ENCODE assay signal across 21 mouse cellular contexts in the genomic region with DNA sequence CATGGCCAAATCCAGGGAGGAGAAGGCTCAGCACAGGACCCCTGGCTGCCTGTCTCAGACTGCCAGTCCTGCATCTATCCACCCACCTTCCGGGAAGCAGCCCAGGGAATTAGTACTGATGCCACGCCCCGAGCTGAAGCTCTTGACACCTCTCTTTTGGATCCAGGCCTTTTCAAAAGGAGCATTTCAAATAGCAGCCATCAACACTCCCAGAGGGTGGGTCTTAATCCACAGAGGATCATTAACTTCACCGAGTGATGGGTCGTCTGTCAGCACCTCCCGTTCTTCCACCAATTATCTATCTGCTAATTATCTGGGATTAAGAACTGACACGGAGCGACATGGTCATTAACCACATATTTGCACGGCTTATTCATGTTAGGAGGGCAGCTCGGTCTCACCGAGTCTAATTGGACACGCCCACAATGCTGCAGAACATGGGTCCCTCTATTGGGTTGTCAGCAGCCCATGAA. TPM values are rescaled to one million over a fixed set of nuclear protein-coding genes. Genes with fewer than 3 reads are reported as not detected.
DNase-seq lines count a peak whose midpoint lies in the region; ATAC-seq lines count a peak whose summit lies in the region.
"Had no signal": no experiment of that assay in that cellular context is flagged by ENCODE, and none has a peak within 500 bp of the region (broad histone marks: within the 10 kb centered on the region; RNA-seq: fewer than 3 reads in every experiment).

No protein-coding gene starts in this region.

- H3K9ac ChIP-seq in heart, embryonic 13.5 days: no peak overlapping the region
- H3K9ac ChIP-seq in forebrain, embryonic 14.5 days (ENCODE audit: low read length): no peak overlapping the region
- H3K9ac ChIP-seq: lung, embryonic 14.5 days had no signal

- peaks cover 23% of the 10 kb centered on the region for H3K4me1 ChIP-seq in heart, embryonic 13.5 days
- peaks cover 7% of the 10 kb centered on the region for H3K4me1 ChIP-seq in forebrain, embryonic 14.5 days (ENCODE audit: control insufficient read depth, insufficient read depth, low read length)

- H3K4me3 ChIP-seq in heart, embryonic 13.5 days: no peak overlapping the region
- no peak overlapping the region for H3K4me3 ChIP-seq in forebrain, embryonic 14.5 days (ENCODE audit: low read depth, low read length)
- H3K4me3 ChIP-seq: hindbrain, embryonic 10.5 days had no signal

- no peak overlapping the region for H3K27ac ChIP-seq in heart, embryonic 13.5 days (replicated peaks)
- no peak overlapping the region for H3K27ac ChIP-seq in forebrain, embryonic 14.5 days (ENCODE audit: low read depth, low read length)
- H3K27ac ChIP-seq: hindbrain, embryonic 10.5 days had no signal

- WGBS in heart, embryonic 13.5 days: 9% methylated on average over 12 of the region's 12 CpGs
- under 1% methylated on average over 12 of the region's 12 CpGs for WGBS in forebrain, embryonic 14.5 days

- DNase-seq in heart, postnatal 25 days (ENCODE audit: low spot score): no peak
- DNase-seq in retina, postnatal 1 day: peak; percentile 84
- no peak for DNase-seq in retina, embryonic 14.5 days (ENCODE audit: low spot score)
- DNase-seq in forebrain, embryonic 14.5 days (ENCODE audit: low spot score): peak; percentile 83
- no peak for DNase-seq in adrenal gland, adult 8-10 months
- no peak for DNase-seq in kidney, postnatal 25 days
- DNase-seq: adrenal gland, postnatal 25 days; cerebellum, adult 9-11 months; gastrocnemius, postnatal 10 days; kidney, adult 18-20 months; kidney, postnatal 36 days; lung, embryonic 14.5 days; thymus, postnatal 4 days had no signal

- H3K4me2 ChIP-seq in heart, embryonic 13.5 days: 0 out of 2 replicates have a peak overlapping the region, but pooled peaks have one; percentile 11
- peak overlapping the region; percentile 2; the same call in 1 of the 2 replicates for H3K4me2 ChIP-seq in forebrain, embryonic 14.5 days (ENCODE audit: low read length)
- H3K4me2 ChIP-seq: lung, embryonic 14.5 days had no signal

- intact Hi-C loops in heart, postnatal 25 days (cut with DNase I): no loop called here

- peaks cover 8% of the 10 kb centered on the region; the same call in 1 of the 2 replicates for H3K9me3 ChIP-seq in heart, embryonic 13.5 days
- H3K9me3 ChIP-seq in forebrain, embryonic 14.5 days (replicated peaks; ENCODE audit: control insufficient read depth, low read length): no peaks in the 10 kb centered on the region; the same call in 1 of the 2 replicates
- H3K9me3 ChIP-seq: hindbrain, embryonic 10.5 days had no signal

- no peak for ATAC-seq in heart, embryonic 13.5 days (ENCODE audit: extremely low read depth, insufficient number of reproducible peaks, low FRiP score, low TSS enrichment)
- peak; percentile 82 for ATAC-seq in forebrain, embryonic 14.5 days

- H3K36me3 ChIP-seq in heart, embryonic 13.5 days: no peaks in the 10 kb centered on the region
- no peaks in the 10 kb centered on the region for H3K36me3 ChIP-seq in forebrain, embryonic 14.5 days (ENCODE audit: control insufficient read depth, insufficient read depth, low read length)
- H3K36me3 ChIP-seq: G1E; hindbrain, embryonic 10.5 days had no signal

- peaks cover 35% of the 10 kb centered on the region for H3K27me3 ChIP-seq in heart, embryonic 13.5 days (replicated peaks)
- H3K27me3 ChIP-seq in forebrain, embryonic 14.5 days (replicated peaks; ENCODE audit: control insufficient read depth, insufficient read depth, low read length): no peaks in the 10 kb centered on the region

RNA-seq across cellular contexts. Expression of gene Trmo, which starts 21.7 kb away (rescaled TPM):
- polyA plus RNA-seq in heart, embryonic 13.5 days (2015; fragmentation: Nextera tagmentation; extraction: Ambion mirVana): 7.1 and 9.4 TPM in 2 replicates
- total RNA-seq in heart, postnatal 25 days (2021): 1 to 10 TPM; 5.0 to 5.4 TPM
- polyA plus RNA-seq in forebrain, embryonic 14.5 days (2014; fragmentation: Nextera tagmentation; extraction: Ambion mirVana): 13.2 and 15.0 TPM in 2 replicates
- total RNA-seq in adrenal gland, adult 8-10 months (2022): 1 to 10 TPM; 5.6 to 7.8 (median 6.7) TPM

RNA-seq across cellular contexts. Expression of gene Foxe1, which starts 24.1 kb away (rescaled TPM):
- polyA plus RNA-seq in heart, embryonic 13.5 days (2015; fragmentation: Nextera tagmentation; extraction: Ambion mirVana): not detected in 2 replicates
- total RNA-seq in heart, postnatal 25 days (2021): not detected
- not detected in 2 replicates for polyA plus RNA-seq in forebrain, embryonic 14.5 days (2014; fragmentation: Nextera tagmentation; extraction: Ambion mirVana)
- total RNA-seq in adrenal gland, adult 8-10 months (2022): not detected
- total RNA-seq: adrenal gland, postnatal 25 days; G1E; gastrocnemius, postnatal 10 days; layer of hippocampus, postnatal 14 days; left cerebral cortex, postnatal 36 days; liver, adult 2 months; megakaryocyte progenitor cell, adult 5-6 weeks had no signal
- polyA plus RNA-seq: G1E; lung, embryonic 14.5 days; neural tube, embryonic 11.5 days had no signal

RNA-seq across cellular contexts. Expression of gene Hemgn, which starts 45.8 kb away (rescaled TPM):
- polyA plus RNA-seq in heart, embryonic 13.5 days (2015; fragmentation: Nextera tagmentation; extraction: Ambion mirVana): 3.1 and 12.6 TPM in 2 replicates
- total RNA-seq in heart, postnatal 25 days (2021): under 1 TPM; 0.18 to 0.42 TPM
- 0.27 TPM in 1 of 2 replicates, not detected in the other for polyA plus RNA-seq in forebrain, embryonic 14.5 days (2014; fragmentation: Nextera tagmentation; extraction: Ambion mirVana)
- under 1 TPM in 1 of 4 experiments, not detected in 3; 0.11 TPM for total RNA-seq in adrenal gland, adult 8-10 months (2022)
- total RNA-seq: adrenal gland, postnatal 25 days; layer of hippocampus, postnatal 14 days; left cerebral cortex, postnatal 36 days; liver, adult 2 months had no signal
- polyA plus RNA-seq: liver, adult 2 months had no signal

Comparison
In these comparisons a context has a peak if more than half of its experiments do, and no peak if none do; other contexts are left out.
1. DNase-seq: peak in retina, postnatal 1 day (single experiment) and forebrain, embryonic 14.5 days (single experiment); none in heart, postnatal 25 days (single experiment), retina, embryonic 14.5 days (single experiment), adrenal gland, adult 8-10 months (single experiment) and kidney, postnatal 25 days (0 of 2).